Mouse (Mus musculus): ENCODE results near the gene Tbc1d2. TPM values are rescaled to one million over a fixed set of nuclear protein-coding genes. Genes with fewer than 3 reads are reported as not detected.
A peak's percentile ranks its signal among the peaks of the same experiment; 100 is the strongest.
"Not testable (repeated sequence)": the region's sequence is repeated elsewhere in the genome, so short reads cannot be mapped to it uniquely, and the experiment has no call there.

The Tbc1d2 gene
- polyA plus RNA-seq, 2 experiments: 0.39 to 0.44 TPM

DNA sequence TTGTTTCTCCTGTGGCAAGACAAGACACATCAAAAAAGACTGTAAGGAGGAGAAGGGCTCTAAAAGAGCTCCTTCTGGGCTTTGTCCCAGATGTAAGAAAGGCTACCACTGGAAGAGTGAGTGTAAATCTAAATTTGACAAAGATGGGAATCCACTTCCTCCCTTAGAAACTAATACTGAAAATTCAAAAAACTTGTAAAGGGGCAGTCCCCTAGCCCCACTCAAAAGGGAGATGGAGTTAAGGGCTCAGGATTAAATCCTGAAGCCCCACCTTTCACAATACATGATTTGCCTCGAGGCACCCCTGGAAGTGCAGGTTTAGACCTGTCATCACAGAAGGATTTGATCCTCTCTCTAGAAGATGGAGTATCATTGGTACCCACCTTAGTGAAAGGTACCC, 71.8 kb downstream of the Tbc1d2 start:
- no peaks in the 10 kb centered on the region for H3K36me3 ChIP-seq (replicated peaks; ENCODE audit: control insufficient read depth, insufficient read depth, low read depth)
- H3K9me3 ChIP-seq (ENCODE audit: control insufficient read depth, low read length): no peaks in the 10 kb centered on the region
- H3K4me2 ChIP-seq (ENCODE audit: low read depth): no peak overlapping the region
- H3K4me1 ChIP-seq (replicated peaks; ENCODE audit: control insufficient read depth in 2 of 2, insufficient read depth in 2 of 2, low read length in 1 of 2): no peaks in the 10 kb centered on the region
- no peaks in the 10 kb centered on the region for H3K27me3 ChIP-seq (ENCODE audit: control insufficient read depth, insufficient read depth, low read length)
- H3K4me3 ChIP-seq (ENCODE audit: insufficient read depth in 1 of 2, low read depth in 2 of 2, low read length in 2 of 2): no peak overlapping the region
- no peak for ATAC-seq (ENCODE audit: insufficient read depth)
- no peak overlapping the region for H3K9ac ChIP-seq (replicated peaks)
- 48% methylated on average over 1 of the region's 1 CpGs for WGBS (ENCODE audit: insufficient replicate concordance)
- TF ChIP-seq EP300 (IDR thresholded peaks at IDR 0.05; ENCODE audit: low read depth) (no peak), CTCF (IDR thresholded peaks at IDR 0.05; ENCODE audit: low read depth) (no peak)
- no peak overlapping the region for H3K27ac ChIP-seq
- no peak for DNase-seq (ENCODE audit: low read depth in 3 of 3, low spot score in 3 of 3)

DNA sequence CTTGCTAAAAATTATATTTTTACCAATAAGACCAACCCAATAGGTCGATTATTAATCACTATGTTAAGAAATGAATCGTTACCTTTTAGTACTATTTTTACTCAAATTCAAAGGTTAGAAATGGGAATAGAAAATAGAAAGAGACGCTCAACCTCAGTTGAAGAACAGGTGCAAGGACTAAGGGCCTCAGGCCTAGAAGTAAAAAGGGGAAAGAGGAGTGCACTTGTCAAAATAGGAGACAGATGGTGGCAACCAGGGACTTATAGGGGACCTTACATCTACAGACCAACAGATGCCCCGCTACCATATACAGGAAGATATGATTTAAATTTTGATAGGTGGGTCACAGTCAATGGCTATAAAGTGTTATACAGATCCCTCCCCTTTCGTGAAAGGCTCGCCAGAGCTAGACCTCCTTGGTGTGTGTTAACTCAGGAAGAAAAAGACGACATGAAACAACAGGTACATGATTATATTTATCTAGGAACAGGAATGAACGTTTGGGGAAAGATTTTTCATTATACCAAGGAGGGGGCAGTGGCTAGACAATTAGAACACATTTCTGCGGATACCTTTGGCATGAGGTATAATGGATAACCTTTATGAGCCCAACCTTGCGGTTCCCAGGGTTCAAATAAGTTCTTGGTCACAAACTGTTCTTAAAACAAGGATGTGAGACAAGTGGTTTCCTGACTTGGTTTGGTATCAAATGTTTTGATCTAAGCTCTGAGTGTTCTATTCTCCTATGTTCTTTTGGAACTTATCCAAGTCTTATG, 74.3 kb downstream of the Tbc1d2 start:
- not testable (repeated sequence) for H3K4me1 ChIP-seq (replicated peaks; ENCODE audit: control insufficient read depth in 2 of 2, insufficient read depth in 2 of 2, low read length in 1 of 2); DNase-seq (ENCODE audit: low read depth in 3 of 3, low spot score in 3 of 3); H3K9ac ChIP-seq (replicated peaks); H3K4me3 ChIP-seq (ENCODE audit: insufficient read depth in 1 of 2, low read depth in 2 of 2, low read length in 2 of 2); ATAC-seq (ENCODE audit: insufficient read depth); H3K36me3 ChIP-seq (replicated peaks; ENCODE audit: control insufficient read depth, insufficient read depth, low read depth); H3K27me3 ChIP-seq (ENCODE audit: control insufficient read depth, insufficient read depth, low read length); H3K4me2 ChIP-seq (ENCODE audit: low read depth); H3K9me3 ChIP-seq (ENCODE audit: control insufficient read depth, low read length); H3K27ac ChIP-seq
- WGBS (ENCODE audit: insufficient replicate concordance): 49% methylated on average over 6 of the region's 10 CpGs

DNA sequence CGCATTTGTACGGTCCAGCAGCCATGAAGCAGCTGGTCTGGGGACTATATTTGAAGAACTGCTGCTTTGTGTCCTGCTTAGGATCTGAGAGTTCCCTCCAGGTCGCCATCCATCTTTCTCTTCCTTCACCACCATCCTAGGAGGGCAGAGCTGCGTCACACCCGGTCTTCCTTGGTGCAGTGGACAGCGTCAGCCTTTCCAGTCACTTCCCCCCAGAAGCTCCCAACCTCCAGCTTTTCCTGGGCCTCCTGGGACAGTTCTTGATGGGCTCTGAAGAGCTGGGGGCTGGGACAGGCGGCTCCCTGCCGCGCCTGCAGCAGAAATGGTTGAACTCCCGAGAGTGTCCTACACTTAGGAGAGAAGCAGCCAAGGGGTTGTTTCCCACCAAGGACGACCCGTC, 75.2 kb downstream of the Tbc1d2 start:
- Histone ChIP-seq H3K9ac (replicated peaks) (no peak overlapping the region), H3K4me1 (replicated peaks; ENCODE audit: control insufficient read depth in 2 of 2, insufficient read depth in 2 of 2, low read length in 1 of 2) (no peaks in the 10 kb centered on the region), H3K36me3 (replicated peaks; ENCODE audit: control insufficient read depth, insufficient read depth, low read depth) (no peaks in the 10 kb centered on the region), H3K27ac (no peak overlapping the region), H3K4me2 (ENCODE audit: low read depth) (peak overlapping the region; percentile 18; the same call in 1 of the 2 replicates), H3K9me3 (ENCODE audit: control insufficient read depth, low read length) (no peaks in the 10 kb centered on the region), H3K4me3 (ENCODE audit: insufficient read depth in 1 of 2, low read depth in 2 of 2, low read length in 2 of 2) (no peak overlapping the region), H3K27me3 (ENCODE audit: control insufficient read depth, insufficient read depth, low read length) (no peaks in the 10 kb centered on the region)
- ATAC-seq (ENCODE audit: insufficient read depth) (no peak), DNase-seq (ENCODE audit: low read depth in 3 of 3, low spot score in 3 of 3) (no peak)
- WGBS (ENCODE audit: insufficient replicate concordance): 15% methylated on average over 10 of the region's 12 CpGs
- no peak for TF ChIP-seq CTCF (IDR thresholded peaks at IDR 0.05; ENCODE audit: low read depth)
- no peak for TF ChIP-seq EP300 (IDR thresholded peaks at IDR 0.05; ENCODE audit: low read depth)

GRCm38 (mm10) chr4:46574024-46574753, 75.8 kb downstream of the Tbc1d2 start:
- Histone ChIP-seq H3K27ac (no peak overlapping the region), H3K27me3 (ENCODE audit: control insufficient read depth, insufficient read depth, low read length) (no peaks in the 10 kb centered on the region), H3K9ac (replicated peaks) (no peak overlapping the region), H3K36me3 (replicated peaks; ENCODE audit: control insufficient read depth, insufficient read depth, low read depth) (no peaks in the 10 kb centered on the region), H3K9me3 (ENCODE audit: control insufficient read depth, low read length) (no peaks in the 10 kb centered on the region), H3K4me1 (replicated peaks; ENCODE audit: control insufficient read depth in 2 of 2, insufficient read depth in 2 of 2, low read length in 1 of 2) (no peaks in the 10 kb centered on the region), H3K4me3 (ENCODE audit: insufficient read depth in 1 of 2, low read depth in 2 of 2, low read length in 2 of 2) (no peak overlapping the region), H3K4me2 (ENCODE audit: low read depth) (no peak overlapping the region)
- DNase-seq (ENCODE audit: low read depth in 3 of 3, low spot score in 3 of 3): no peak
- WGBS (ENCODE audit: insufficient replicate concordance): 30% methylated on average over 9 of the region's 9 CpGs
- no peak for ATAC-seq (ENCODE audit: insufficient read depth)
- TF ChIP-seq CTCF (IDR thresholded peaks at IDR 0.05; ENCODE audit: low read depth) (no peak), EP300 (IDR thresholded peaks at IDR 0.05; ENCODE audit: low read depth) (no peak)

GRCm38 (mm10) chr4:46572616-46573015, 77.4 kb downstream of the Tbc1d2 start:
- no peaks in the 10 kb centered on the region for H3K9me3 ChIP-seq (ENCODE audit: control insufficient read depth, low read length)
- no peak for DNase-seq (ENCODE audit: low read depth in 3 of 3, low spot score in 3 of 3)
- no peak overlapping the region for H3K27ac ChIP-seq
- no peak overlapping the region for H3K4me2 ChIP-seq (ENCODE audit: low read depth)
- H3K27me3 ChIP-seq (ENCODE audit: control insufficient read depth, insufficient read depth, low read length): no peaks in the 10 kb centered on the region
- no peak for ATAC-seq (ENCODE audit: insufficient read depth)
- no peak overlapping the region for H3K4me3 ChIP-seq (ENCODE audit: insufficient read depth in 1 of 2, low read depth in 2 of 2, low read length in 2 of 2)
- H3K9ac ChIP-seq (replicated peaks): no peak overlapping the region
- no peaks in the 10 kb centered on the region for H3K4me1 ChIP-seq (replicated peaks; ENCODE audit: control insufficient read depth in 2 of 2, insufficient read depth in 2 of 2, low read length in 1 of 2)
- H3K36me3 ChIP-seq (replicated peaks; ENCODE audit: control insufficient read depth, insufficient read depth, low read depth): no peaks in the 10 kb centered on the region
- no peak for TF ChIP-seq CTCF (IDR thresholded peaks at IDR 0.05; ENCODE audit: low read depth)
- no peak for TF ChIP-seq EP300 (IDR thresholded peaks at IDR 0.05; ENCODE audit: low read depth)
- WGBS (ENCODE audit: insufficient replicate concordance): 56% methylated on average over 4 of the region's 4 CpGs
